Mouse (Mus musculus) midbrain, embryonic 12.5 days (tissue): ENCODE measurements at regions not wholly inside any gene's neighbourhood (a gene's known extent, or its start where the extent isn't known, plus 50 kb on each side); places are given as distances from the start of the nearest gene placed in this dataset.

Experiments
- ATAC-seq: fragments of 200-750 bp; cut with Nextera tagmentation; 2 replicates; pipeline ENCODE4 v1.8.0; 2017; ENCODE audit warnings: low read depth, moderate TSS enrichment, moderate library complexity; ENCODE audit not compliant: low FRiP score
- H3K27ac ChIP-seq: fragments of 300-500 bp; sonication (generic); replicated peaks from 2 replicates; pipeline ENCODE4 v1.5.1; 2016; ENCODE audit warnings: mild to moderate bottlenecking
- H3K27me3 ChIP-seq: fragments of 300-500 bp; sonication (generic); 2 replicates; pipeline ENCODE4 v1.6.1; 2016; ENCODE audit warnings: mild to moderate bottlenecking
- H3K36me3 ChIP-seq: fragments of 300-500 bp; sonication (generic); 2 replicates; pipeline ENCODE4 v1.6.1; 2016
- H3K4me1 ChIP-seq: fragments of 300-500 bp; sonication (generic); 2 replicates; pipeline ENCODE4 v1.6.1; 2016
- H3K4me2 ChIP-seq: fragments of 300-500 bp; sonication (generic); replicated peaks from 2 replicates; pipeline ENCODE4 v1.6.1; 2016; ENCODE audit warnings: mild to moderate bottlenecking, moderate library complexity
- H3K4me3 ChIP-seq: fragments of 300-500 bp; sonication (generic); 2 replicates; pipeline ENCODE4 v1.5.1; 2016; ENCODE audit warnings: mild to moderate bottlenecking
- H3K9ac ChIP-seq: fragments of 300-500 bp; sonication (generic); replicated peaks from 2 replicates; pipeline ENCODE4 v1.6.1; 2016; ENCODE audit warnings: mild to moderate bottlenecking, moderate library complexity
- H3K9me3 ChIP-seq: fragments of 300-500 bp; sonication (generic); 2 replicates; pipeline ENCODE4 v1.6.1; 2016; ENCODE audit warnings: mild to moderate bottlenecking
- WGBS: fragments of 180-500 bp; shearing (Covaris S2); methylation state at CpG from one replicate; pipeline ENCODE4 v1.1.7; 2016; 5-methylcytosine and 5-hydroxymethylcytosine counted together

GRCm38 (mm10) chr12:54334491-54335132, 131.0 kb upstream of the Egln3 start:
- peak overlapping the region; percentile 60 for H3K27ac ChIP-seq
- H3K36me3 ChIP-seq = no peaks in the 10 kb centered on the region
- H3K9ac ChIP-seq = no peak overlapping the region
- peaks cover 6% of the 10 kb centered on the region for H3K27me3 ChIP-seq
- H3K4me2 ChIP-seq = no peak overlapping the region
- ATAC-seq = peak; percentile 12; the same call in 1 of the 2 replicates
- no peak overlapping the region for H3K4me3 ChIP-seq
- H3K4me1 ChIP-seq = peaks cover 15% of the 10 kb centered on the region
- H3K9me3 ChIP-seq = no peaks in the 10 kb centered on the region
- 45% methylated on average over 9 of the region's 9 CpGs for WGBS

GRCm38 (mm10) chr12:54333632-54334321, 130.1 kb upstream of the Egln3 start:
- WGBS = 84% methylated on average over 14 of the region's 14 CpGs
- Histone ChIP-seq H3K27ac (peak overlapping the region; percentile 60; the same call in 1 of the 2 replicates), H3K27me3 (peaks cover 6% of the 10 kb centered on the region; the same call in 1 of the 2 replicates)

GRCm38 (mm10) chr12:54327483-54327882, 123.8 kb upstream of the Egln3 start:
- Histone ChIP-seq H3K9ac (no peak overlapping the region), H3K4me1 (no peaks in the 10 kb centered on the region), H3K4me2 (no peak overlapping the region), H3K27me3 (peaks cover 11% of the 10 kb centered on the region), H3K9me3 (no peaks in the 10 kb centered on the region), H3K4me3 (no peak overlapping the region), H3K36me3 (no peaks in the 10 kb centered on the region), H3K27ac (no peak overlapping the region)
- 80% methylated on average over 1 of the region's 1 CpGs for WGBS
- no peak for ATAC-seq

More at GRCm38 (mm10) chr12:54333632-54334321, 130.1 kb upstream of the Egln3 start:
- no peak overlapping the region for H3K4me2 ChIP-seq
- no peak overlapping the region for H3K9ac ChIP-seq
- H3K4me3 ChIP-seq = no peak overlapping the region
- ATAC-seq = no peak
- H3K36me3 ChIP-seq = no peaks in the 10 kb centered on the region
- no peaks in the 10 kb centered on the region for H3K9me3 ChIP-seq
- peaks cover 15% of the 10 kb centered on the region for H3K4me1 ChIP-seq

- H3K9me3 ChIP-seq = no peaks in the 10 kb centered on the region
- ATAC-seq = no peak
- no peaks in the 10 kb centered on the region for H3K36me3 ChIP-seq
- no peaks in the 10 kb centered on the region for H3K4me1 ChIP-seq
- H3K9ac ChIP-seq = no peak overlapping the region
- H3K27me3 ChIP-seq = peaks cover 11% of the 10 kb centered on the region
- no peak overlapping the region for H3K4me3 ChIP-seq
- H3K27ac ChIP-seq = no peak overlapping the region
- 55% methylated on average over 7 of the region's 7 CpGs for WGBS
- no peak overlapping the region for H3K4me2 ChIP-seq
Observed at GRCm38 (mm10) chr12:54326571-54326970, 122.9 kb upstream of the Egln3 start.

GRCm38 (mm10) chr12:54320533-54320932, 116.9 kb upstream of the Egln3 start:
- Histone ChIP-seq H3K4me2 (no peak overlapping the region), H3K27ac (no peak overlapping the region), H3K9ac (no peak overlapping the region), H3K36me3 (no peaks in the 10 kb centered on the region), H3K4me1 (peaks cover 8% of the 10 kb centered on the region), H3K27me3 (peaks cover 20% of the 10 kb centered on the region), H3K9me3 (no peaks in the 10 kb centered on the region), H3K4me3 (no peak overlapping the region)
- WGBS = 99% methylated on average over 5 of the region's 5 CpGs
- no peak for ATAC-seq

- no peak for ATAC-seq
- H3K4me1 ChIP-seq = peaks cover 28% of the 10 kb centered on the region
- H3K9ac ChIP-seq = no peak overlapping the region
- 0 out of 2 replicates have a peak overlapping the region, but pooled peaks have one; percentile 0 for H3K4me3 ChIP-seq
- no peaks in the 10 kb centered on the region for H3K36me3 ChIP-seq
- peaks cover 45% of the 10 kb centered on the region for H3K27me3 ChIP-seq
- peak overlapping the region; percentile 41 for H3K4me2 ChIP-seq
- no peaks in the 10 kb centered on the region for H3K9me3 ChIP-seq
- no peak overlapping the region for H3K27ac ChIP-seq
- WGBS = 2% methylated on average over 16 of the region's 16 CpGs
Observed at GRCm38 (mm10) chr12:54316980-54317471, 113.4 kb upstream of the Egln3 start.

- no peak overlapping the region for H3K27ac ChIP-seq
- H3K9ac ChIP-seq = no peak overlapping the region
- no peak for ATAC-seq
- H3K4me3 ChIP-seq = no peak overlapping the region
- H3K36me3 ChIP-seq = no peaks in the 10 kb centered on the region
- peaks cover 31% of the 10 kb centered on the region for H3K4me1 ChIP-seq
- 46% methylated on average over 15 of the region's 15 CpGs for WGBS
- no peak overlapping the region for H3K4me2 ChIP-seq
- no peaks in the 10 kb centered on the region for H3K9me3 ChIP-seq
- H3K27me3 ChIP-seq = peaks cover 45% of the 10 kb centered on the region
Observed at GRCm38 (mm10) chr12:54316066-54316567, 112.5 kb upstream of the Egln3 start.

- Histone ChIP-seq H3K4me3 (no peak overlapping the region), H3K9me3 (no peaks in the 10 kb centered on the region), H3K36me3 (no peaks in the 10 kb centered on the region), H3K9ac (no peak overlapping the region), H3K27me3 (peaks cover 55% of the 10 kb centered on the region), H3K27ac (no peak overlapping the region), H3K4me1 (peaks cover 31% of the 10 kb centered on the region), H3K4me2 (no peak overlapping the region)
- 70% methylated on average over 2 of the region's 2 CpGs for WGBS
- ATAC-seq = no peak
Observed at GRCm38 (mm10) chr12:54314153-54314552, 110.5 kb upstream of the Egln3 start.

GRCm38 (mm10) chr12:54313211-54313845, 109.7 kb upstream of the Egln3 start:
- under 1% methylated on average over 19 of the region's 20 CpGs for WGBS
- 0 out of 2 replicates have a peak overlapping the region, but pooled peaks have one; percentile 4 for H3K27ac ChIP-seq

GRCm38 (mm10) chr12:54312522-54313210, 109.0 kb upstream of the Egln3 start:
- H3K36me3 ChIP-seq = no peaks in the 10 kb centered on the region
- peak overlapping the region; percentile 41 for H3K9ac ChIP-seq
- peak overlapping the region; percentile 39 for H3K4me3 ChIP-seq
- no peaks in the 10 kb centered on the region for H3K9me3 ChIP-seq
- H3K4me1 ChIP-seq = peaks cover 31% of the 10 kb centered on the region
- H3K27ac ChIP-seq = 0 out of 2 replicates have a peak overlapping the region, but pooled peaks have one; percentile 4
- 13% methylated on average over 14 of the region's 14 CpGs for WGBS
- H3K4me2 ChIP-seq = peak overlapping the region; percentile 62
- H3K27me3 ChIP-seq = peaks cover 51% of the 10 kb centered on the region
- no peak for ATAC-seq

More at GRCm38 (mm10) chr12:54313211-54313845, 109.7 kb upstream of the Egln3 start:
- Histone ChIP-seq H3K9ac (peak overlapping the region; percentile 41), H3K27me3 (peaks cover 52% of the 10 kb centered on the region), H3K36me3 (no peaks in the 10 kb centered on the region), H3K4me1 (peaks cover 31% of the 10 kb centered on the region), H3K4me3 (peak overlapping the region; percentile 39), H3K9me3 (no peaks in the 10 kb centered on the region), H3K4me2 (peak overlapping the region; percentile 62)
- ATAC-seq = peak; percentile 81

GRCm38 (mm10) chr12:54311896-54312521, 108.3 kb upstream of the Egln3 start:
- Histone ChIP-seq H3K9me3 (no peaks in the 10 kb centered on the region), H3K36me3 (no peaks in the 10 kb centered on the region), H3K27ac (no peak overlapping the region), H3K4me2 (no peak overlapping the region), H3K4me3 (no peak overlapping the region), H3K9ac (no peak overlapping the region), H3K4me1 (peaks cover 28% of the 10 kb centered on the region), H3K27me3 (peaks cover 48% of the 10 kb centered on the region)
- 48% methylated on average over 4 of the region's 4 CpGs for WGBS
- no peak for ATAC-seq
